Mouse (Mus musculus) CH12.LX (cell line): ENCODE data around the gene Mb. TPM values are rescaled to one million over a fixed set of nuclear protein-coding genes. Genes with fewer than 3 reads are reported as not detected.

Source experiments
- DNase-seq: peaks from one replicate; pipeline ENCODE4 v3.0.0-alpha.2; 2013; ENCODE audit errors: extremely low read depth
- H3K27ac ChIP-seq: 2 replicates; pipeline ENCODE4 v1.5.1; 2012; ENCODE audit warnings: low read depth, mild to moderate bottlenecking, control low read depth, moderate library complexity; ENCODE audit not compliant: insufficient read depth
- H3K27me3 ChIP-seq: replicated peaks from 2 replicates; pipeline ENCODE3; 2012; ENCODE audit warnings: inconsistent platforms
- H3K36me3 ChIP-seq, 2 experiments: replicated peaks in 1 of 2; 2 replicates each; pipeline versions ENCODE3 to v1.6.1; 2012; ENCODE audit warnings: inconsistent platforms in 1 of 2, low read length in 1 of 2, mild to moderate bottlenecking in 1 of 2, mixed read lengths in 1 of 2, moderate library complexity in 1 of 2; ENCODE audit not compliant: control insufficient read depth in 1 of 2, insufficient read depth in 1 of 2
- H3K4me1 ChIP-seq, 2 experiments: 2 replicates each; pipeline ENCODE4 v1.6.1; 2012; ENCODE audit warnings: inconsistent platforms in 1 of 2, moderate library complexity in 1 of 2; ENCODE audit not compliant: insufficient read depth in 2 of 2, control insufficient read depth in 1 of 2
- H3K4me2 ChIP-seq: 2 replicates; pipeline ENCODE4 v1.6.1; 2012; ENCODE audit warnings: low read depth, mild to moderate bottlenecking, control low read depth; ENCODE audit not compliant: poor library complexity, insufficient read depth, severe bottlenecking
- H3K4me3 ChIP-seq, 3 experiments: fragments of 150-350 bp in 1 of 3; sonication (generic) in 1 of 3; replicated peaks in 1 of 3; 2 replicates each; pipeline versions ENCODE3 to v1.5.1; 2011 to 2012; ENCODE audit warnings: low read depth in 2 of 3, low read length in 2 of 3, mild to moderate bottlenecking in 2 of 3, moderate library complexity in 2 of 3, control low read depth in 1 of 3, improper control_type of control experiment in 1 of 3, inconsistent platforms in 1 of 3, mixed read lengths in 1 of 3; ENCODE audit not compliant: poor library complexity in 1 of 3
- H3K79me2 ChIP-seq: replicated peaks from 2 replicates; pipeline ENCODE4 v1.6.1; 2012; ENCODE audit warnings: mild to moderate bottlenecking, moderate library complexity; ENCODE audit not compliant: control insufficient read depth, poor library complexity, insufficient read depth, severe bottlenecking; ENCODE audit errors: extremely low read depth
- H3K9ac ChIP-seq: 2 replicates; pipeline ENCODE4 v1.6.1; 2012; ENCODE audit warnings: low read depth, mild to moderate bottlenecking, control low read depth, moderate library complexity; ENCODE audit not compliant: insufficient read depth
- H3K9me3 ChIP-seq: replicated peaks from 2 replicates; pipeline ENCODE3; 2012; ENCODE audit warnings: low read length, inconsistent platforms, mixed read lengths
- BHLHE40 ChIP-seq: IDR thresholded peaks from 2 replicates; pipeline ENCODE4 v1.6.1; 2011; ENCODE audit warnings: mild to moderate bottlenecking, low read depth, low read length, improper control_type of control experiment
- CHD1 ChIP-seq: IDR thresholded peaks from 2 replicates; pipeline ENCODE4 v1.6.1; 2012; ENCODE audit warnings: low read depth, low read length, improper control_type of control experiment, inconsistent platforms
- EP300 ChIP-seq: IDR thresholded peaks from 2 replicates; pipeline ENCODE4 v1.6.1; 2011; ENCODE audit warnings: low read length, improper control_type of control experiment
- ETS1 ChIP-seq: conservative IDR thresholded peaks from 2 replicates; pipeline ENCODE4 v1.6.1; 2012; ENCODE audit warnings: low read depth, mild to moderate bottlenecking, inconsistent platforms, low read length, improper control_type of control experiment, moderate library complexity
- GABPA ChIP-seq: IDR thresholded peaks from 2 replicates; pipeline ENCODE4 v1.6.1; 2012; ENCODE audit warnings: low read depth, low read length, improper control_type of control experiment, inconsistent platforms; ENCODE audit not compliant: insufficient replicate concordance
- HCFC1 ChIP-seq: IDR thresholded peaks from 2 replicates; pipeline ENCODE4 v1.6.1; 2012; ENCODE audit warnings: low read depth, mild to moderate bottlenecking, inconsistent platforms, low read length, improper control_type of control experiment
- IRF4 ChIP-seq: IDR thresholded peaks from 2 replicates; pipeline ENCODE4 v1.6.1; 2014; ENCODE audit warnings: low read depth, mild to moderate bottlenecking, inconsistent platforms, low read length, improper control_type of control experiment
- JUN ChIP-seq: IDR thresholded peaks from 2 replicates; pipeline ENCODE4 v1.6.1; 2011; ENCODE audit warnings: low read depth, mild to moderate bottlenecking, low read length, improper control_type of control experiment, moderate library complexity; ENCODE audit not compliant: insufficient read depth
- JUND ChIP-seq: conservative IDR thresholded peaks from 2 replicates; pipeline ENCODE4 v1.6.1; 2011; ENCODE audit warnings: low read depth, low read length, improper control_type of control experiment
- KAT2A ChIP-seq: IDR thresholded peaks from 2 replicates; pipeline ENCODE4 v1.6.1; 2012; ENCODE audit warnings: low read length, improper control_type of control experiment, inconsistent platforms; ENCODE audit not compliant: insufficient replicate concordance
- MAX ChIP-seq: IDR thresholded peaks from 2 replicates; pipeline ENCODE4 v1.6.1; 2011; ENCODE audit warnings: low read length, improper control_type of control experiment
- MAZ ChIP-seq: IDR thresholded peaks from 2 replicates; pipeline ENCODE4 v1.6.1; 2012; ENCODE audit warnings: low read depth, mild to moderate bottlenecking, inconsistent platforms, low read length, improper control_type of control experiment, moderate library complexity
- MEF2A ChIP-seq: IDR thresholded peaks from 2 replicates; pipeline ENCODE4 v1.6.1; 2014; ENCODE audit warnings: low read depth, mild to moderate bottlenecking, inconsistent platforms, low read length, improper control_type of control experiment, borderline replicate concordance
- MXI1 ChIP-seq: IDR thresholded peaks from 2 replicates; pipeline ENCODE4 v1.6.1; 2011; ENCODE audit warnings: mild to moderate bottlenecking, low read depth, low read length, improper control_type of control experiment
- MYC ChIP-seq: IDR thresholded peaks from 2 replicates; pipeline ENCODE4 v1.6.1; 2011; ENCODE audit warnings: low read depth, mild to moderate bottlenecking, improper control_type of control experiment, low read length
- NELFE ChIP-seq: IDR thresholded peaks from 2 replicates; pipeline ENCODE4 v1.6.1; 2011; ENCODE audit warnings: low read depth, low read length, improper control_type of control experiment
- NRF1 ChIP-seq: IDR thresholded peaks from 2 replicates; pipeline ENCODE4 v1.6.1; 2014; ENCODE audit warnings: low read depth, mild to moderate bottlenecking, inconsistent platforms, low read length, improper control_type of control experiment, moderate library complexity
- RCOR1 ChIP-seq: conservative IDR thresholded peaks from 2 replicates; pipeline ENCODE4 v1.6.1; 2012; ENCODE audit warnings: low read depth, mild to moderate bottlenecking, inconsistent platforms, low read length, improper control_type of control experiment
- SMC3 ChIP-seq: IDR thresholded peaks from 2 replicates; pipeline ENCODE4 v1.6.1; 2011; ENCODE audit warnings: low read depth, low read length, improper control_type of control experiment
- TCF12 ChIP-seq: IDR thresholded peaks from 2 replicates; pipeline ENCODE4 v1.6.1; 2014; ENCODE audit warnings: low read depth, mild to moderate bottlenecking, inconsistent platforms, low read length, improper control_type of control experiment
- ZKSCAN1 ChIP-seq: IDR thresholded peaks from 2 replicates; pipeline ENCODE4 v1.6.1; 2012; ENCODE audit warnings: low read depth, inconsistent platforms, low read length, improper control_type of control experiment, borderline replicate concordance
- ZMIZ1 ChIP-seq: IDR thresholded peaks from 2 replicates; pipeline ENCODE4 v1.6.1; 2012; ENCODE audit warnings: low read depth, mild to moderate bottlenecking, inconsistent platforms, low read length, improper control_type of control experiment
- dilution Hi-C: fragments of 300-500 bp; cut with MboI; formaldehyde crosslinking; loops from 2 replicates; pipeline ENCODE4 v1.14.3; 2020; ENCODE audit warnings: low sequenced_read_pairs; ENCODE audit not compliant: extremely low pct_unique_long_range_greater_than_20kb, extremely low pct_ligation_motif_present
- in situ Hi-C: fragments of 300-500 bp; cut with MboI; formaldehyde crosslinking; loops from 3 replicates; pipeline ENCODE4 v1.14.3; 2019; ENCODE audit warnings: low sequenced_read_pairs, low pct_ligation_motif_present, low pct_unique_long_range_greater_than_20kb, mixed read lengths
- polyA plus RNA-seq: library from polyadenylated mRNA; unstranded; fragments of >175 nt; gene quantifications from 2 replicates; pipeline ENCODE4 v1.2.1, GENCODE M21; 2012; ENCODE audit warnings: low read depth; ENCODE audit not compliant: insufficient read length
- total RNA-seq, 2 experiments: library from RNA; depleted of rRNA; stranded (reverse); fragments of 300-350 nt in 1 of 2; fragments of >200 nt in 1 of 2; gene quantifications; 2 replicates each; pipeline ENCODE4 v1.2.3; 2012 to 2014

Gene Mb
- total and polyA plus RNA-seq, 3 experiments = not detected

DNA sequence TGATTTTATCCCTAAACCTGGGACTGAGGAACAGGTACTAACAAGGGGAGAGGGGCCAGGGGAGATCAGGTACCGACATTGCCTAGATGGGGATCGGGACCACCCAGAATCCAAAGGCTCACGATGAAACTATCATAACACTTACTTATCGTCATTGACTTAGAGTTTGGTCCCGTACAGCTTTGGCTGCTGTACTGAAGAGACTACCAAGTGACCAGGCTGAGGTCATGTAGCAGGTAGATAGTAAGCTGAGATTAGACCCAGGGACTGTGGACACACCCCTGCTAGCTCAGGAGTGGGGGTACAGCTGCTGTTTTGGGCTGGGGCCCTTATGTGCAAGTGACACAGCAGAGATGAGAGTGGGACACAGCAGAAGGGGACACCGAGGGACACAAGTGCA, 34.0 kb downstream of the Mb start:
- no peak for DNase-seq

GRCm38 (mm10) chr15:77014985-77015384, 35.5 kb downstream of the Mb start:
- DNase-seq = no peak
- H3K27me3 ChIP-seq = peaks cover 96% of the 10 kb centered on the region
- dilution Hi-C loops = no loop called here
- H3K9me3 ChIP-seq = peaks cover 3% of the 10 kb centered on the region
- H3K4me1 ChIP-seq = peaks cover 7 to 9% of the 10 kb centered on the region in 2 experiments; a peak in 3 of 4 replicates
- no peak overlapping the region for H3K27ac ChIP-seq
- H3K9ac ChIP-seq = no peak overlapping the region
- TF ChIP-seq ZMIZ1 = no peak
- no peak for TF ChIP-seq JUN
- no peak for TF ChIP-seq ETS1
- no peak for TF ChIP-seq TCF12
- TF ChIP-seq GABPA = no peak
- no peak for TF ChIP-seq NELFE
- TF ChIP-seq EP300 = no peak
- TF ChIP-seq MYC = no peak
- no peak for TF ChIP-seq RCOR1
- TF ChIP-seq SMC3 = no peak
- no peak for TF ChIP-seq CHD1
- TF ChIP-seq IRF4 = no peak
- no peak for TF ChIP-seq MEF2A
- no peak for TF ChIP-seq NRF1
- no peak for TF ChIP-seq ZKSCAN1
- no peak for TF ChIP-seq KAT2A
- no peak for TF ChIP-seq MXI1
- TF ChIP-seq, all 38 proteins: peak for 0
- in situ Hi-C loops = no loop called here
- H3K4me3 ChIP-seq = no peak overlapping the region
- H3K4me2 ChIP-seq = no peak overlapping the region
- H3K36me3 ChIP-seq = no peaks in the 10 kb centered on the region
- H3K79me2 ChIP-seq = no peaks in the 10 kb centered on the region

More for the DNA sequence above, 34.0 kb downstream of the Mb start:
- in situ Hi-C loops = no loop called here
- Histone ChIP-seq H3K4me1 (peaks cover 7 to 9% of the 10 kb centered on the region in 2 experiments; a peak in 3 of 4 replicates), H3K79me2 (no peaks in the 10 kb centered on the region), H3K4me3 (no peak overlapping the region), H3K27me3 (peaks cover 96% of the 10 kb centered on the region), H3K9ac (no peak overlapping the region), H3K4me2 (no peak overlapping the region), H3K27ac (no peak overlapping the region), H3K9me3 (no peaks in the 10 kb centered on the region), H3K36me3 (no peaks in the 10 kb centered on the region)
- TF ChIP-seq MAZ (no peak), MXI1 (no peak), JUND (no peak), CHD1 (no peak), BHLHE40 (no peak), MYC (no peak), HCFC1 (no peak), MAX (no peak), ETS1 (no peak)
- dilution Hi-C loops = no loop called here
